Mouse (Mus musculus) thymus, adult 2 months (tissue): ENCODE measurements at regions not wholly inside any gene's neighbourhood (a gene's known extent, or its start where the extent isn't known, plus 50 kb on each side); places are given as distances from the start of the nearest gene placed in this dataset.

ENCODE experiments used
- CTCF ChIP-seq: fragments of 200-500 bp; IDR thresholded peaks from 2 replicates; pipeline ENCODE4 v1.5.1; 2012; ENCODE audit warnings: mild to moderate bottlenecking, control low read depth, low read length, moderate library complexity, borderline replicate concordance; ENCODE audit not compliant: control insufficient read depth, poor library complexity, insufficient read depth; ENCODE audit errors: extremely low read depth
- POLR2A ChIP-seq: fragments of 200-500 bp; IDR thresholded peaks from 2 replicates; pipeline ENCODE4 v1.6.1; 2012; ENCODE audit warnings: mild to moderate bottlenecking, low read length, control low read depth, moderate library complexity; ENCODE audit not compliant: control insufficient read depth, poor library complexity, insufficient read depth; ENCODE audit errors: extremely low read depth

GRCm38 (mm10) chr8:118114253-118114652 is 169.3 kb upstream of the Cdh13 start:
- TF ChIP-seq CTCF (no peak), POLR2A (no peak)
